Mouse (Mus musculus): ENCODE results near the gene Spg11. TPM values are rescaled to one million over a fixed set of nuclear protein-coding genes. Genes with fewer than 3 reads are reported as not detected.

The Spg11 gene
- 7.3 and 7.5 TPM in 2 replicates for polyA plus RNA-seq (2015; fragmentation: Nextera tagmentation; extraction: Ambion mirVana)

- WGBS = under 1% methylated on average over 47 of the region's 47 CpGs
- peaks cover 6% of the 10 kb centered on the region; the same call in 1 of the 2 replicates for H3K4me1 ChIP-seq
- H3K4me3 ChIP-seq = peak within 1 kb of the TSS; percentile 92
- H3K9ac ChIP-seq = peak within 1 kb of the TSS; percentile 96
- peak; percentile 99 for ATAC-seq (ENCODE audit: insufficient number of reproducible peaks, low FRiP score, low TSS enrichment, low read depth)
- H3K4me2 ChIP-seq = peak within 1 kb of the TSS; percentile 57
- H3K9me3 ChIP-seq = no peaks in the 10 kb centered on the region
- H3K36me3 ChIP-seq = peaks cover 7% of the 10 kb centered on the region; the same call in 1 of the 2 replicates
- H3K27me3 ChIP-seq = no peaks in the 10 kb centered on the region
- H3K27ac ChIP-seq = peak within 1 kb of the TSS; percentile 100
These were observed at the start of gene Spg11 for GRCm38 (mm10) chr2:122117961-122118958. TSS of gene Spg11 (minus strand) at chr2:122118386.

GRCm38 (mm10) chr2:122164293-122164692 is 46.1 kb upstream of the Spg11 start:
- peak overlapping the region; percentile 69; the same call in 1 of the 2 replicates for H3K27ac ChIP-seq
- no peak for ATAC-seq (ENCODE audit: insufficient number of reproducible peaks, low FRiP score, low TSS enrichment, low read depth)
- H3K4me1 ChIP-seq = 0 out of 2 replicates have a peak, but pooled peaks cover 10% of the 10 kb centered on the region
- 71% methylated on average over 11 of the region's 11 CpGs for WGBS
- no peak overlapping the region for H3K9ac ChIP-seq
- H3K36me3 ChIP-seq = no peaks in the 10 kb centered on the region
- H3K27me3 ChIP-seq = no peaks in the 10 kb centered on the region
- no peaks in the 10 kb centered on the region for H3K9me3 ChIP-seq
- H3K4me2 ChIP-seq = no peak overlapping the region
- H3K4me3 ChIP-seq = no peak overlapping the region

GRCm38 (mm10) chr2:122163430-122164195 is 45.4 kb upstream of the Spg11 start:
- 0 out of 2 replicates have a peak, but pooled peaks cover 10% of the 10 kb centered on the region for H3K4me1 ChIP-seq
- no peaks in the 10 kb centered on the region for H3K27me3 ChIP-seq
- no peak overlapping the region for H3K4me2 ChIP-seq
- H3K36me3 ChIP-seq = no peaks in the 10 kb centered on the region
- H3K9me3 ChIP-seq = no peaks in the 10 kb centered on the region
- H3K27ac ChIP-seq = peak overlapping the region; percentile 69
- H3K4me3 ChIP-seq = no peak overlapping the region
- no peak for ATAC-seq (ENCODE audit: insufficient number of reproducible peaks, low FRiP score, low TSS enrichment, low read depth)
- H3K9ac ChIP-seq = no peak overlapping the region
- WGBS = 50% methylated on average over 13 of the region's 13 CpGs

- Histone ChIP-seq H3K9ac (no peak overlapping the region), H3K27ac (no peak overlapping the region), H3K4me1 (0 out of 2 replicates have a peak, but pooled peaks cover 10% of the 10 kb centered on the region), H3K4me3 (no peak overlapping the region), H3K27me3 (no peaks in the 10 kb centered on the region), H3K4me2 (no peak overlapping the region), H3K9me3 (no peaks in the 10 kb centered on the region), H3K36me3 (no peaks in the 10 kb centered on the region)
- 83% methylated on average over 2 of the region's 2 CpGs for WGBS
- ATAC-seq (ENCODE audit: insufficient number of reproducible peaks, low FRiP score, low TSS enrichment, low read depth) = no peak
These were observed 44.3 kb upstream of the Spg11 start for GRCm38 (mm10) chr2:122162529-122162928.

- WGBS = 41% methylated on average over 4 of the region's 4 CpGs
- Histone ChIP-seq H3K27me3 (no peaks in the 10 kb centered on the region), H3K4me2 (no peak overlapping the region), H3K9ac (no peak overlapping the region), H3K4me1 (0 out of 2 replicates have a peak, but pooled peaks cover 10% of the 10 kb centered on the region), H3K36me3 (no peaks in the 10 kb centered on the region), H3K9me3 (no peaks in the 10 kb centered on the region), H3K27ac (no peak overlapping the region), H3K4me3 (no peak overlapping the region)
- ATAC-seq (ENCODE audit: insufficient number of reproducible peaks, low FRiP score, low TSS enrichment, low read depth) = 0 out of 2 replicates have a peak, but pooled peaks have one; percentile 43
These were observed 43.4 kb upstream of the Spg11 start for GRCm38 (mm10) chr2:122161542-122161941.

- Histone ChIP-seq H3K4me2 (no peak within 1 kb of the TSS), H3K9ac (no peak within 1 kb of the TSS), H3K4me1 (0 out of 2 replicates have a peak, but pooled peaks cover 10% of the 10 kb centered on the region), H3K36me3 (no peaks in the 10 kb centered on the region), H3K9me3 (no peaks in the 10 kb centered on the region), H3K27ac (no peak within 1 kb of the TSS), H3K4me3 (no peak within 1 kb of the TSS), H3K27me3 (no peaks in the 10 kb centered on the region)
- ATAC-seq (ENCODE audit: insufficient number of reproducible peaks, low FRiP score, low TSS enrichment, low read depth) = no peak
- 50% methylated on average over 2 of the region's 2 CpGs for WGBS
These were observed 42.5 kb upstream of the Spg11 start, which contains the start of gene Trim69 for GRCm38 (mm10) chr2:122160680-122161079. TSS of gene Trim69 (plus strand) at chr2:122160700.

- no peak for ATAC-seq (ENCODE audit: insufficient number of reproducible peaks, low FRiP score, low TSS enrichment, low read depth)
- H3K4me2 ChIP-seq = no peak overlapping the region
- no peak overlapping the region for H3K27ac ChIP-seq
- H3K36me3 ChIP-seq = peaks cover 5% of the 10 kb centered on the region; the same call in 1 of the 2 replicates
- H3K9ac ChIP-seq = no peak overlapping the region
- H3K4me1 ChIP-seq = 0 out of 2 replicates have a peak, but pooled peaks cover 10% of the 10 kb centered on the region
- H3K27me3 ChIP-seq = no peaks in the 10 kb centered on the region
- H3K4me3 ChIP-seq = no peak overlapping the region
- H3K9me3 ChIP-seq = no peaks in the 10 kb centered on the region
- 75% methylated on average over 6 of the region's 6 CpGs for WGBS
These were observed 41.5 kb upstream of the Spg11 start for GRCm38 (mm10) chr2:122159667-122160066.

- H3K9ac ChIP-seq = no peak overlapping the region
- ATAC-seq (ENCODE audit: insufficient number of reproducible peaks, low FRiP score, low TSS enrichment, low read depth) = no peak
- H3K36me3 ChIP-seq = peaks cover 5% of the 10 kb centered on the region; the same call in 1 of the 2 replicates
- H3K4me3 ChIP-seq = no peak overlapping the region
- no peak overlapping the region for H3K4me2 ChIP-seq
- 46% methylated on average over 6 of the region's 6 CpGs for WGBS
- H3K27me3 ChIP-seq = no peaks in the 10 kb centered on the region
- peak overlapping the region; percentile 30; the same call in 1 of the 2 replicates for H3K27ac ChIP-seq
- 0 out of 2 replicates have a peak, but pooled peaks cover 4% of the 10 kb centered on the region for H3K4me1 ChIP-seq
- H3K9me3 ChIP-seq = no peaks in the 10 kb centered on the region
These were observed 40.2 kb upstream of the Spg11 start for GRCm38 (mm10) chr2:122158362-122158802.

GRCm38 (mm10) chr2:122157561-122157960 is 39.4 kb upstream of the Spg11 start:
- Histone ChIP-seq H3K4me1 (0 out of 2 replicates have a peak, but pooled peaks cover 3% of the 10 kb centered on the region), H3K4me3 (no peak overlapping the region), H3K9me3 (no peaks in the 10 kb centered on the region), H3K9ac (no peak overlapping the region), H3K27ac (no peak overlapping the region), H3K4me2 (no peak overlapping the region), H3K27me3 (no peaks in the 10 kb centered on the region), H3K36me3 (peaks cover 5% of the 10 kb centered on the region; the same call in 1 of the 2 replicates)
- no peak for ATAC-seq (ENCODE audit: insufficient number of reproducible peaks, low FRiP score, low TSS enrichment, low read depth)

GRCm38 (mm10) chr2:122156051-122156700 is 38.0 kb upstream of the Spg11 start:
- WGBS = 84% methylated on average over 4 of the region's 4 CpGs
- Histone ChIP-seq H3K4me3 (no peak overlapping the region), H3K36me3 (peaks cover 7% of the 10 kb centered on the region; the same call in 1 of the 2 replicates), H3K4me2 (no peak overlapping the region), H3K27me3 (no peaks in the 10 kb centered on the region), H3K27ac (no peak overlapping the region), H3K9me3 (no peaks in the 10 kb centered on the region), H3K4me1 (0 out of 2 replicates have a peak, but pooled peaks cover 3% of the 10 kb centered on the region), H3K9ac (no peak overlapping the region)
- no peak for ATAC-seq (ENCODE audit: insufficient number of reproducible peaks, low FRiP score, low TSS enrichment, low read depth)

- H3K27me3 ChIP-seq = no peaks in the 10 kb centered on the region
- H3K27ac ChIP-seq = no peak overlapping the region
- 75% methylated on average over 2 of the region's 2 CpGs for WGBS
- peaks cover 10% of the 10 kb centered on the region; the same call in 1 of the 2 replicates for H3K36me3 ChIP-seq
- no peak for ATAC-seq (ENCODE audit: insufficient number of reproducible peaks, low FRiP score, low TSS enrichment, low read depth)
- H3K4me2 ChIP-seq = no peak overlapping the region
- H3K9ac ChIP-seq = no peak overlapping the region
- H3K9me3 ChIP-seq = no peaks in the 10 kb centered on the region
- H3K4me3 ChIP-seq = no peak overlapping the region
- H3K4me1 ChIP-seq = no peaks in the 10 kb centered on the region
These were observed 37.1 kb upstream of the Spg11 start for GRCm38 (mm10) chr2:122155292-122155691.
